In the genomic region with DNA sequence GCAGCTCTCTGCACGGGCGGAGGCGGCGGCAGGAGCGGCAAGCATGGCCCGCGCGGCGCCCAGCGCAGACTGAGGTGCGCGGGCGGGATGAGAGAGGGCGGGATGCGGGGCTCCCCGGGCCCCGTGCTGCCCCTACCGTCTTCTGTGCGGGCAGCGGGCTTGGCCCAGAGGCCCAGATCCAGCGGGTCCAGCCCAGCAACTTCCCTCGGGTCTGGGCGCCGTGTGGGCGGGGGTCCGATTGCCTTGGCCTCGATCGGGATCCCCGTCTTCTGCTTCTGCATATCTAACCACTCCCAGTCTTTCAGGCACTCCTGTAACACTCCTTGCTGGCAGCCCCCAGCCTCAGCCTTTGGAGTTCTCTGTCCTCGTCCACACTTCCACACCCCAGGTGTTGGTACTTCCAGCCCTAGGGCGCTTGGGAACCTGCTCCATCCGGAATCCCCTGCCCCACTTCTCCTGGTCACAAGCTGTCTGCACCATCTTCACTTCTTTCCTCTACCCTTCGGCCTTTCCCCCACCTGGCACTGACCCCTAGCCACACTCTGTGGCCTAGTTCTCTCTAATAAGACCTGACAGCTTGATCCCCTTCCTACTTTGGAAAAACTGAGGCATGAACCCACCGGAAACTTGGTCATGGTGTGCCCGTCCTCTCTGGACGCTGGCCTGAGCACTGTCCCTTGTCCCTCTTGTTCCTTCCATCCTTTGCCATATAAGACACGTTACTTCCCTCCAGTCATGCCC, we compare ENCODE assay signal across 8 mouse cellular contexts. TPM values are rescaled to one million over a fixed set of nuclear protein-coding genes. Genes with fewer than 3 reads are reported as not detected.
DNase-seq lines count a peak whose midpoint lies in the region; ATAC-seq and TF ChIP-seq lines count a peak whose summit lies in the region.

No protein-coding gene starts in this region.

- peak overlapping the region; percentile 88 for H3K27ac ChIP-seq in heart, adult 2 months
- no peak overlapping the region for H3K27ac ChIP-seq in thymus, adult 2 months (ENCODE audit: control insufficient read depth, insufficient read depth, low read length)
- peak overlapping the region; percentile 68 for H3K27ac ChIP-seq in forebrain, embryonic 14.5 days (ENCODE audit: low read depth, low read length)
- peak overlapping the region; percentile 97 for H3K27ac ChIP-seq in limb, embryonic 10.5 days
- peak overlapping the region; percentile 77 for H3K27ac ChIP-seq in neural tube, embryonic 14.5 days (ENCODE audit: low read depth, low read length)

- intact Hi-C loops in heart, adult 2 months (cut with DNase I), result loop anchor here (2.0 kb wide), 2 partner anchors 15 to 45 kb away; no protein-coding TSS in a partner anchor
- intact Hi-C loops in heart, postnatal 14 days (cut with DNase I), result loop anchor here (5.0 kb wide), 1 partner anchor 47 kb away; no protein-coding TSS in a partner anchor

- no peaks in the 10 kb centered on the region for H3K9me3 ChIP-seq in forebrain, embryonic 14.5 days (replicated peaks; ENCODE audit: control insufficient read depth, low read length)
- H3K9me3 ChIP-seq in limb, embryonic 10.5 days (replicated peaks), result no peaks in the 10 kb centered on the region
- H3K9me3 ChIP-seq in neural tube, embryonic 14.5 days (ENCODE audit: control insufficient read depth, low read length), result no peaks in the 10 kb centered on the region

- TF ChIP-seq EP300 in heart, adult 2 months (IDR thresholded peaks at IDR 0.05; ENCODE audit: insufficient read depth, low read depth, low read length), result no peak

- ATAC-seq in forebrain, embryonic 14.5 days, result peak; percentile 77
- ATAC-seq in neural tube, embryonic 14.5 days (ENCODE audit: low read depth), result peak; percentile 45

- peaks cover 4% of the 10 kb centered on the region for H3K4me1 ChIP-seq in heart, adult 2 months (ENCODE audit: control insufficient read depth, insufficient read depth, low read length)
- peaks cover 14% of the 10 kb centered on the region for H3K4me1 ChIP-seq in thymus, adult 2 months (replicated peaks; ENCODE audit: control insufficient read depth, insufficient read depth, low read length)
- peaks cover 15% of the 10 kb centered on the region for H3K4me1 ChIP-seq in forebrain, embryonic 14.5 days (ENCODE audit: control insufficient read depth, insufficient read depth, low read length)
- peaks cover 39% of the 10 kb centered on the region for H3K4me1 ChIP-seq in limb, embryonic 10.5 days
- H3K4me1 ChIP-seq in neural tube, embryonic 14.5 days (ENCODE audit: control insufficient read depth, insufficient read depth, low read length), result peaks cover 16% of the 10 kb centered on the region

- H3K36me3 ChIP-seq in heart, adult 2 months (ENCODE audit: control insufficient read depth, insufficient read depth, low read length), result no peaks in the 10 kb centered on the region
- no peaks in the 10 kb centered on the region for H3K36me3 ChIP-seq in thymus, adult 2 months (ENCODE audit: control insufficient read depth, insufficient read depth, low read length)
- 0 out of 2 replicates have a peak, but pooled peaks cover 3% of the 10 kb centered on the region for H3K36me3 ChIP-seq in forebrain, embryonic 14.5 days (ENCODE audit: control insufficient read depth, insufficient read depth, low read length)
- peaks cover 35% of the 10 kb centered on the region for H3K36me3 ChIP-seq in limb, embryonic 10.5 days
- no peaks in the 10 kb centered on the region for H3K36me3 ChIP-seq in neural tube, embryonic 14.5 days (ENCODE audit: control insufficient read depth, insufficient read depth, low read length)

- no peak for TF ChIP-seq CTCF in heart, adult 2 months (IDR thresholded peaks at IDR 0.05)
- no peak for TF ChIP-seq CTCF in thymus, adult 2 months (IDR thresholded peaks at IDR 0.05; ENCODE audit: borderline replicate concordance, control insufficient read depth, extremely low read depth, insufficient read depth, low read length, poor library complexity)

- 4% methylated on average over 33 of the region's 37 CpGs for WGBS in heart, adult 2 months
- 7% methylated on average over 36 of the region's 37 CpGs for WGBS in thymus, adult 2 months
- WGBS in forebrain, embryonic 14.5 days, result 2% methylated on average over 25 of the region's 37 CpGs
- 1% methylated on average over 37 of the region's 37 CpGs for WGBS in limb, embryonic 10.5 days
- WGBS in neural tube, embryonic 14.5 days, result 1% methylated on average over 33 of the region's 37 CpGs

- H3K79me2 ChIP-seq in heart, adult 2 months (replicated peaks; ENCODE audit: control insufficient read depth, insufficient read depth, low read length), result peaks cover 5% of the 10 kb centered on the region

- peak overlapping the region; percentile 90 for H3K9ac ChIP-seq in heart, adult 2 months (ENCODE audit: low read depth, low read length)
- peak overlapping the region; percentile 88 for H3K9ac ChIP-seq in forebrain, embryonic 14.5 days (ENCODE audit: low read length)
- H3K9ac ChIP-seq in neural tube, embryonic 14.5 days (replicated peaks; ENCODE audit: low read depth, low read length), result peak overlapping the region; percentile 90

- no peak for DNase-seq in heart, adult 2 months
- DNase-seq in heart, postnatal 14 days, result no peak
- no peak for DNase-seq in thymus, adult 2 months
- DNase-seq in thymus, postnatal 0 days (ENCODE audit: low spot score), result no peak
- peak; percentile 27 for DNase-seq in forebrain, embryonic 14.5 days (ENCODE audit: low spot score)
- DNase-seq in limb, embryonic 10.5 days (ENCODE audit: low spot score), result peak; percentile 72
- DNase-seq in right cerebral cortex, postnatal 25 days, result no peak

- no peaks in the 10 kb centered on the region for H3K27me3 ChIP-seq in heart, adult 2 months (ENCODE audit: control insufficient read depth, insufficient read depth, low read length)
- H3K27me3 ChIP-seq in thymus, adult 2 months (ENCODE audit: control insufficient read depth, insufficient read depth, low read length), result no peaks in the 10 kb centered on the region
- H3K27me3 ChIP-seq in forebrain, embryonic 14.5 days (replicated peaks; ENCODE audit: control insufficient read depth, insufficient read depth, low read length), result no peaks in the 10 kb centered on the region
- H3K27me3 ChIP-seq in limb, embryonic 10.5 days (ENCODE audit: low read depth, poor library complexity, severe bottlenecking), result no peaks in the 10 kb centered on the region
- H3K27me3 ChIP-seq in neural tube, embryonic 14.5 days (ENCODE audit: control insufficient read depth, insufficient read depth, low read length), result no peaks in the 10 kb centered on the region

- peak overlapping the region; percentile 89 for H3K4me2 ChIP-seq in forebrain, embryonic 14.5 days (ENCODE audit: low read length)
- peak overlapping the region; percentile 68 for H3K4me2 ChIP-seq in neural tube, embryonic 14.5 days (ENCODE audit: low read depth, low read length)

- no peak for TF ChIP-seq POLR2A in heart, adult 2 months (IDR thresholded peaks at IDR 0.05; ENCODE audit: insufficient read depth, low read depth, low read length)
- no peak for TF ChIP-seq POLR2A in thymus, adult 2 months (IDR thresholded peaks at IDR 0.05; ENCODE audit: control insufficient read depth, extremely low read depth, insufficient read depth, low read length, poor library complexity)

- peak overlapping the region; percentile 78 for H3K4me3 ChIP-seq in heart, adult 2 months
- H3K4me3 ChIP-seq in thymus, adult 2 months (ENCODE audit: control insufficient read depth, insufficient read depth, low read length), result peak overlapping the region; percentile 51
- H3K4me3 ChIP-seq in forebrain, embryonic 14.5 days (ENCODE audit: low read depth, low read length), result peak overlapping the region; percentile 77
- H3K4me3 ChIP-seq in limb, embryonic 10.5 days, result peak overlapping the region; percentile 87
- H3K4me3 ChIP-seq in neural tube, embryonic 14.5 days (ENCODE audit: low read depth, low read length), result peak overlapping the region; percentile 73

RNA-seq across cellular contexts. Expression of a gene that starts 0.5 kb away (rescaled TPM):
- total RNA-seq in heart, adult 2 months (2021), result 10 to 100 TPM; 20.2 to 22.0 TPM
- polyA plus RNA-seq in heart, adult 2 months (2012; rRNA removed), result 25.9 and 34.8 TPM in 2 replicates
- total RNA-seq in heart, postnatal 14 days (2021), result 10 to 100 TPM; 32.6 to 33.0 TPM
- polyA plus RNA-seq in thymus, adult 2 months (2012; rRNA removed), result 21.7 and 22.1 TPM in 2 replicates
- polyA plus RNA-seq in thymus, postnatal 0 days (2015; fragmentation: Nextera tagmentation; extraction: Ambion mirVana), result 9.0 and 9.5 TPM in 2 replicates
- 12.5 and 16.1 TPM in 2 replicates for polyA plus RNA-seq in forebrain, embryonic 14.5 days (2014; fragmentation: Nextera tagmentation; extraction: Ambion mirVana)
- polyA plus RNA-seq in limb, embryonic 10.5 days (2016; fragmentation: Nextera tagmentation; extraction: Ambion mirVana), result 42.2 and 42.7 TPM in 2 replicates
- 12.7 and 15.0 TPM in 2 replicates for polyA plus RNA-seq in neural tube, embryonic 14.5 days (2014; fragmentation: Nextera tagmentation; extraction: Ambion mirVana)

RNA-seq across cellular contexts. Expression of a gene that starts 17.9 kb away (rescaled TPM):
- total RNA-seq in heart, adult 2 months (2021), result 1 to 10 TPM; 4.5 to 4.6 TPM
- 6.2 and 8.8 TPM in 2 replicates for polyA plus RNA-seq in heart, adult 2 months (2012; rRNA removed)
- total RNA-seq in heart, postnatal 14 days (2021), result 1 to 10 TPM; 6.2 to 6.3 TPM
- 22.1 and 22.4 TPM in 2 replicates for polyA plus RNA-seq in thymus, adult 2 months (2012; rRNA removed)
- polyA plus RNA-seq in thymus, postnatal 0 days (2015; fragmentation: Nextera tagmentation; extraction: Ambion mirVana), result 4.9 and 5.2 TPM in 2 replicates
- polyA plus RNA-seq in forebrain, embryonic 14.5 days (2014; fragmentation: Nextera tagmentation; extraction: Ambion mirVana), result 5.5 and 5.7 TPM in 2 replicates
- polyA plus RNA-seq in limb, embryonic 10.5 days (2016; fragmentation: Nextera tagmentation; extraction: Ambion mirVana), result 15.9 and 17.8 TPM in 2 replicates
- 3.9 and 5.4 TPM in 2 replicates for polyA plus RNA-seq in neural tube, embryonic 14.5 days (2014; fragmentation: Nextera tagmentation; extraction: Ambion mirVana)

Comparison
In these comparisons a context has a peak if more than half of its experiments do, and no peak if none do; other contexts are left out.
1. DNase-seq: peak in forebrain, embryonic 14.5 days (single experiment) and limb, embryonic 10.5 days (single experiment); none in heart, adult 2 months (0 of 2), heart, postnatal 14 days (0 of 2), thymus, adult 2 months (single experiment), thymus, postnatal 0 days (single experiment) and right cerebral cortex, postnatal 25 days (single experiment).
2. Peak in every context shown above with its lines, with median percentiles within 50 percentile points of each other: H3K4me3 ChIP-seq and H3K9ac ChIP-seq.